Mouse (Mus musculus): Measurements from ENCODE around the gene H2-DMb1. TPM values are rescaled to one million over a fixed set of nuclear protein-coding genes. Genes with fewer than 3 reads are reported as not detected.

Gene H2-DMb1
- total RNA-seq (2021), result under 1 TPM; 0.16 to 0.78 TPM
- long read RNA-seq, experiment 1, partial matches to known transcripts, result 0 of 1 reads
- long read RNA-seq, experiment 1, other reads (novel, unspliced or antisense), result 0 of 1 reads
- long read RNA-seq, experiment 2, partial matches to known transcripts, result 0 of 4 reads
- long read RNA-seq, experiment 2, other reads (novel, unspliced or antisense), result 1 of 4 reads

DNA sequence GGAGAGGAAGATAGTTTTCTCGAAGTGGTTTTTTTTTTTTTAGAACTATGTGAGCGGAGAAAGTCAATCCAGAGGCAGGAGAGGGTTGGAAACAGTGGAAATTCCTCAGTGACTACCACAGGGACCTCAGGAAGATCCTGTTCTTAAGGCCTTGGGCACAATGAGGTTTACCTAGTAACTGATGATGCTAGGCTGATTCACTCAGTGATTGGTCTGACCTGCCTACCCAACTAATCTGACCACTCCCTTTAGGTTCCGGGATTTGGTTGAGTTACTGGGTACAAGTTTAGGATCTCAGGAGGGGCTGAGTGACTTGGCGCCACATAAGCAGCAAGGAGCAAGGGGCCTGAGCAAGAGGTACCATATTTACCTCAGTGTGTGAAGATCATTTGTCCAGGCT is at the start of gene H2-DMb1:
Gene H2-DMb1, plus strand, starts transcription at position 150 of the 400 bp plus-strand sequence.
- peak; percentile 67 for DNase-seq (ENCODE audit: low spot score)

DNA sequence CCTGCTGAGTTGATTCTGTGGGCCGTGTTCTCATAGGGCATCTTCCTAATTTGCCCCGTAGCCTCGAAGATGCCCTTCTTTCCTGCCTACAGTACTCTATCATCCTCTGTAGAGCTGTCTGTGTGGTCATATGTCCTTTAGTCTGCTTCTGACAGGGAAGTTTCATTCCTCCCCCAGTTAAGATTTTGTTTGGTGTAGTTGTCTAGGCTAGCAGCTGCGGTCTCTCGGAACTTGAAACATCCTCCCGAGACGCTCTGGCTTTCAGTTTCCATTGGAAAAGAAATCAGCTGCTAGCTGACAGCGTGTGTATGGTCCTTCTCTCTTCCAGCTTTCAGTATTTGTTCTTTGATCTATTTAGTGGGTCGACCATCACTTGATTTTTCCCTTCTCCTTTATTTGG is 48.1 kb upstream of the H2-DMb1 start:
- no peak for DNase-seq (ENCODE audit: low spot score)

DNA sequence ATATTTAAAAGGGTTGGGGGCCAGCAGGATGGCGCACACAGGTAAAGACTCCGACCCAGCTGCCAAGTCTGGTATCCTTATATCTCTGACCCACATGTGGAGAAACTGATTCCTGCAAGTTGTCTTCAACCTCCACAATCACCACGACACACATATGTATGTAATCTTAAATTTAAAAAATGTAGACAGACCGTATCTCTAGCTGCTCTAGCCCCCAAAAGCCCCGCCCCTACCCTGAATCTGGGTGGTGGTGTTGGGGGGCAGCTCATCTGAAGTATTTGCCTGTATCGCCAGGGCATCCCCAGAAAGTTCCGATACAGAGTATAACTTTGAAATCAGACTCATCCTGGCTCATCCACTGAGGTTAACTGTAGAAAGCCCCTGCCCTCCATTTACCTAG is 46.3 kb upstream of the H2-DMb1 start:
- no peak for DNase-seq (ENCODE audit: low spot score)

DNA sequence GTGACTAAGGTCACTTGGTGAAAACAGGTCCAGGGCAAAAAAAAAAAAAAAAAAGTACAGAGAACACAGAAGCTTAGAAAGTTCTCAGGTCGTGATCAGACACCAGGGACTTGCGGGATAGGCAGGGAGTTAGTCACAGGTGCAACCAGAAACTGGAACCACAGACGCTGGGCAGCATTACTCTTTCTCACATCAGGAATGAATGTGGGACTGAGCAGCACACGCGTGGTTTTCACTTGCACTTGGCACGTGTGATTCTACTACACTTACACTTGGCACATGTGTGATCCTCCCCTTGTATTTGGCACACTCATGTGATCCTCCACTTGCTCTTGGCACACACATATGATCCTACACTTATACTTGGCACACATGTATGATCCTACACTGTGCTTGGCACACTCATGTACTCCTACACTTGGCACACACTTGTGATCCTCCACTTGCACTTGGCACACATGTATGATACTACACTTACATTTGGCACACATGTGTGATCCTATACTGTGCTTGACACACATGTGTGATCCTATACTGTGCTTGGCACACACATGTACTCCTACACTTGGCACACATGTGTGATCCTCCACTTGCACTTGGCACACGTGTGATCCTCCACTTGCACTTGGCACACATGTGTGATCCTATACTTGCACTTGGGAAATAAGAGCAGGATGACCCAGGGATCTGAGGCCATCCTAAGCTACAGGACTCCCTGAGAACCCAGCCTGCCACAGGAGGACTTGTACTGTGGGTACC is 45.6 kb upstream of the H2-DMb1 start:
- no peak for DNase-seq (ENCODE audit: low spot score)

DNA sequence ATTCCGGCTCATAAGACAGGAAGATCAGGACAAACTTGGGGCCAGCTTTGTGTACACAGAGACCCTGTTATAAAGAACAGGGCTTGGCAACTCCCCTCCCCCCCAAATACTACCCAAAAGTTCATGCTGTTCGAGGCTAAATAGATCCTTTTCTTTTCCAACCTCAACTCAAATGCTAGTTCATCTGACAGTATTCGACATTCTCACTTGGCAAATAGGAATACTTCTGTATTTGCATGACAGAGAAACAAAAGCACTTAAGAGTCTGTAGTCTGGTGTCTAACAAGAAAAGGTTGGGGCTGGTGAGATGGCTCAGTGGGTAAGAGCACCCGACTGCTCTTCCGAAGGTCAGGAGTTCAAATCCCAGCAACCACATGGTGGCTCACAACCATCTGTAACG is 44.4 kb upstream of the H2-DMb1 start:
- DNase-seq (ENCODE audit: low spot score), result no peak

DNA sequence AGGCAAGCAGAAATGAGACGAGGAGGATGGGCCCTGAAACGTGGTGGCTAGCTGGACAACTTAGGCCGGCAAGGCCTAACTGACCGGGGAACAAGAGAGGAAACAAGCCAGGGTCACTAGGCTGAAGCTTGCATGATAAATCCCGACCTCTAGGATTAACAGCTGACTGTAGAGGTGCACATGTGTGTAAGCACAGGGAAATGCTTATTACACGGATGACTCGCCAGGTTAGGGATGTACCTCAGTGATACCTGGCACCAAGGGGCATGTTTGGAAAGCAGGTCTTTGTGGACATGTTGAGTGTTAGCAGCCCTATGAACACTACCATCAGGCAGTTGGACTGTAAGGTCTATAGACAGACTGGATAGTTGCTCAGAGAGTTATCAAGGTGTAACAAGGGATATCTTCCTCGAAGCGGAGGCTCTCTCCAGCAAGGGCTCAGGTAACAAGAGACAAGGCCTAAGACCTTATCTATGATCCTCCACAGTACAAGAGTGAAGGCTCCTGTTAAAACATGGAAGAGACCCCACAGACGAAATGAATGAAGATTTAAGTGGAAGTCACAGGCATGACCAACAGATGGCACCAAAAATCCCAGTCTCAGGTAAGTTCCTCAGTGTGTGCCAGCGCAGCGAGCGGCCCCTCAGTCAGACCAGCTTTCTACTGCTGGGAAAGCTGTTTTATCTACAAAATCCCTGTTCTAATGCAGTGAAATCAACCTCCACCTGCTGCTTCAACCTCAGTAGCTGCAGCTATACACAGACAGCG is 43.6 kb upstream of the H2-DMb1 start:
- DNase-seq (ENCODE audit: low spot score), result no peak

DNA sequence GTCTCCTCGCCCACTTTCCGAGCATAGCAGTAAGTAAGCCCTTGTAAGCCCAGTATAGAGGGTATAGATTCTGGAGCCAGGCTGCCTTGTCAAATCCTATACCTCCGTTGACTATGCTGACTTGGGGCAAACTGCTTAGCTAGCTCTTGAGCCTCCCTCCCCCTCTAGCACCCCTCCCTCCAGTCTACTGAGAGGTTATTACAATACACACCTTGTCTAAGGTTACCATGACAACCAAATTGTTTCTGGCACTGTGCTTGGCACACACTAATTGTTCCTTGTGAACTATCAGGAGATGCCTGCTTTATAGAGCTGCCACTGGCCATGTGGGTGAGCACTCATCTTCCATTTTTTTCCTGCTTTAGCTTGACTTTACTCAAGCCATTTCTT is 43.1 kb upstream of the H2-DMb1 start:
- no peak for DNase-seq (ENCODE audit: low spot score)

DNA sequence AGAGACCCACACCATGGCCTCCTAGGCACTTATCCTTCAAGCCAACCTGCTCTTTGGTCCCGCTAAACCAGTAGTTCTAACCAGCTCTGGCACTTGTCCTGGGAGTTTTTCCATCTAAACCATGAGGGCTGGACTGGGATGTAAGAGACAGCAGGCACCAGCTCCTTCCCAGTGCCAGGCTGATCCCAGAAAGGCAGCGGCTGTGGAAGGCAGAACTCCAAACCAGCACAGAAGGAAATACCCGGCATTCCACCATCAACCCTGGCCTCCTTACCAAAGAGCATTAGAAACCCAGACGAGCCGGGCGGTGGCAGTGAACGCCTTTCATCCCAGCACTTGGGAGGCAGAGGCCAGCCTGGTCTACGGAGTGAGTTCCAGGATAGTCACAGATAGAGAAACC is 42.6 kb upstream of the H2-DMb1 start:
- no peak for DNase-seq (ENCODE audit: low spot score)

DNA sequence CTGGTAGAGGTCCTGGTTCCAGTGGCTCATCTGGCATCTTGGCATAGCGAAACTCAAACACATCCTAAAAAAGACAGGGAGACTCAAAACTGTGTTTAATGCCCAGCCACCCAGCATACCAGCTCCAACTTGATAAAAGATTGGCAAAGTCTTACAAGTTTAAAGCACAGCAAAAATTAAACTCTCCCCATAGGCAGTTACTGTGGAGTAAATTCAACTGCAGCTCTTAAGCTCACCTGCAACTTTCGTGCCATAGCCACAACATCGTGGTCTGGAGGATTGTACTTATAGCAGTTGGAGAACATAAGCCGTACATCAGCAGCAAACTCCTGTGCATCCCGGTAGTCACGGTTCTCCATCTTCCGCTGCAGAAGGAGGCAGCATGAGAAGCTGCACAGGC is 38.8 kb upstream of the H2-DMb1 start:
- no peak for DNase-seq (ENCODE audit: low spot score)

DNA sequence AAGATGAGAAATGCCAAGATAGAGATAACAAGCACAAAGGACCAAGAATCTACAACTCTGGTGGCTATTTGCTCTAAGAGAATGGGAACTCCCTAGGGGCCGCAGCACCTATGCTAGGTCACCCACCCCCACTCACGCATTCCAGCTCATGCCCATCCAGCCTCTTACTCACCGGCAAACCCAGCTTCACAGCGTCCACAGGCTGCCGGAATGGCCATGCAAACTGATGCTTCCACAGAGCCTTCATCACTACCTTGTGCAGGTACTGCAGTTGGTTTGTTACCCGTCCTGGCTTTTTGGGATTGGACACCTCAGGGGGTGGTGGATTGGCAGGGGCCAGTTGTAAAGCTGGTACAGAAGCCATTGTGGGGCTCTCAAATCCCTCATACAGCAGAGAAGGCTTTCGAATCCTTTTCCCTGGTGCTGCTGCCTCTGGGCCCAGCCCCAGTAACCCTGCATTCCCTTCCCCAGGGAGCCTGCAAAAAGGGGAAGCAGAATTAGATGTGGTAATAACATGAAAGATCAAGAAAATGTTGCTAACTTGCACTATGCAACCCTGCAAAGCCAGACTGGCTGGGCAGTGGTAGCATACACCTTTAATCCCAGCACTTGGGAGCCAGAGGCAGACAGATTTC is 36.0 kb upstream of the H2-DMb1 start:
- DNase-seq (ENCODE audit: low spot score), result no peak

DNA sequence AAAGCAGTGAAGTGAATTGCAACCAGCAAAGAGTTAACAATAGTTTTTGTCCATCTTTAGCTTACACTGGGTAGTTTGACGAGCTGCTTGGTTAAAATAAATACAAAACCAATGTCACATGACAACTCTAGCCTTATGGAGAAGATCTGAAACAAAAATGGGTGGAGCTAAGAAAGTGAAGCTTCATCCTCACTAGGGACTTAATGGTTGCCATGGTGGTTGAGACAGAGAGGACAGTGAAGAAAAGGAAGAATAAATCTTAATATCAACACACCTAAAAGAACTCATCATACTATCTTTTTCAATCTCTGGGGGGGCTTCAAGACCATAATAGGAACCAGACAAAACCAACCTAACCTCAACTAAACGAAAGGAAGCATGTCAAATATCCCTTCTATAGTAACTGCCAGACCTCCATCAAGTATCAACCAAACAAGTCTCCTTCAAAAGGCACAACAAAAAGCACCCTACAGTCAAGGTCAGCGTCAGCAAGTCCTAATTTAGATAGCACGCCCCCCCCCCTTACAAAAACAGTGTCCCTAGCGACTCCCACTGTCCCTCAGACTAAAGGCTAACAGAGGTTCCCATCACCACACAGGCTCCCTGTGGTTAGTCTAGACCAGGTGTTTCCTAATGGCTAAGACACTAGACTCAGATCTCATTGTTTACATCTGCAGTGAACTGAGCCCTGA is 35.3 kb upstream of the H2-DMb1 start:
- DNase-seq (ENCODE audit: low spot score), result no peak

DNA sequence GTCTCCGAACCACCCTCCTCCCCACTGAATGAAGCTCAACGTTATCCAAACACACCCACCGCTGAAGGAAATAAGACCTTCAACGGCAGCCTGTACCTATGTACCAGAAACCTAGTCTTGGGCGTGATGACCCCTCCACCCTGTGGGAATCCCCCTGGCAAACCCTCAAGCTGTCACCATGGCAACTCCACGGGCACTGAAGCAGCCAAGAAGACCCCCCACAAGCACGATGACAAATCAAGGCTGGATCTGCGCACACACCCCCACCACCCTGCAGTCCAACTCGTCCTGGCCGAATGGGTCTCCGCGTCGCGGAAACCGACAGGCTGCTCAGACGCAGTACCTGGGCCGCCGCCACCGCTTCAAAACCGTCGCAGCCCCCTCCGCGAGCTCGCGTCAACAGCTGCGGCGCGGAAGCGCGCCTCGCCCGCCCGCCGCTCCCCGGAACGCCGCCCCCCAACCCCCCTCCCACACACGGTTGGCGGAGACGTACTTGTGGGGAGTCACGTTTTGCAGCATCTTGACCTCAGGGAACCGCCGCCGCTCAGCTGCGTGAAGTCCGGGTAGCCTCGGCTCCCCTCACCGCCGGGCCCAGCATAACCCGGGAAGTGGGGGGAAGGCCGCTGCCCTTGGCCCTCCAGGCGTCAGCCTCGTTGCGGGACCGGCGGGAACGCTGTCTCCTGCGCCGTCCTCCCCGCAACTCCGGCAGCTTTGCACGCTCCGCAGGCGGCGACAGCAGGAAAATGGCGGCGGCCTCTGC is 34.6 kb upstream of the H2-DMb1 start:
- DNase-seq (ENCODE audit: low spot score), result peak; percentile 47

DNA sequence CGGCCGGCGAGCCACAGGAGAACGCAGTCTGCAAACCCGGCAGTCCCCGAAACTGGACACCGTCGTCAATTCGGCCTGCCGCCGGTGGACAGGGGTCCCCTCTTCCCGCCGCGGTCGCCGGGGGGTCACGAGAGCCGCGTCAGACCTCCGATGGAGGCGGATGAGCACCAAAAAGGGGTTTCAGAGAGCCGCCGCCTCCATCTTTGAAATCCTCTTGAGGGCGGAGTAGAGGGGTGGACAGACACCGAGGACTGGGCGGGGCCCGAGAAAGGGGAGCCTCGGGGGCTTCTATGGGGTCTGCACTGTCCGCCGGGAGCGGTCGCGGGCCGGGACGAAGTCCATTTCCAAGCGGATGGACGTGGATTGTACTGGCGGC is 34.0 kb upstream of the H2-DMb1 start:
- no peak for DNase-seq (ENCODE audit: low spot score)

DNA sequence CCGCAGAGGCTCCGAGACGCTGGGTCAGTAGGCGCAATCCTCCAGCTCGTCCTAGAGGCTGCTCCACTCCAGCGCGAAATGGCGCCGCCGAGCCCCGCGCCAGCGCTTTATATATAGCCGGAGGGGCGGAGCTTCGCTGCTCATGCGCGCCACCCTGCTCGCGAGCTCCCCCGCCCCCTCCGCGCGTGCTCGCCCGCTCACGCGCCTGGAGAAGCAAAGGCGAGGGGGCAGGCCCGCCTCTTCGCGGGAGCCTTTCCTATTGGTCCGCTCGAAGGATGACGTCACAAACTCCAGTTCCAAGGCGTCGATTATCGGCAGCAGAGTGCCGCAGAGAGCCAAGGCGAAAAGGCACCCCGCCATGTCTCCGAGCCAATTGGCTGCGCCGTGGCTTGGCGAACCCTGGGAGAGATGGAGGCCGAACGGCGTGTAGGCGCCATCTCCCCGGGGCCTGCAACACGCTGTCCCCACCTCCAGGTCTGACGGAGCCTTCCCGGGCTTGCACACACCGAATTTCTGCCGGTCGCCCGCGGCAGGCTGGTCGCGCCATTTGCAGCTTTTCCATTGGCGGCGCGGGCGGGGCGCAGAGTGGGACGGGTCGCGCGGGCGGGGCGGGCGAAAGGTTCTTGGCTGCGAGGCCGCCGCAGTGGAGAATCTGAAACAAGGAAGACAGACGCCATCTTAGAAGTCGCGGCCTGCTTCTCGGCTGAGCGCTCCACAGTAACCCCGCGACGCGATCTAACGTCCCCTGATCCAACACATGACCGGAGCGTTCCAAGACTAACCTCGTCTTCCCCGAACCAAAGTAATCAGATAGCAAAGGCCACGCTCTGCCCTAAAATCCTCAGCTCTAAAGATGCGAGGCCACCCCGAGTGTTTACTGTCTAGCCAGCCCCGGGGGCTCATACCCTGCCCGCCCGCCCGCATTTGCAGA is 33.4 kb upstream of the H2-DMb1 start, which contains the start of gene H2-DMa:
Gene H2-DMa, plus strand, starts transcription at position 293 of the 931 bp plus-strand sequence.
- DNase-seq (ENCODE audit: low spot score), result peak; percentile 100

DNA sequence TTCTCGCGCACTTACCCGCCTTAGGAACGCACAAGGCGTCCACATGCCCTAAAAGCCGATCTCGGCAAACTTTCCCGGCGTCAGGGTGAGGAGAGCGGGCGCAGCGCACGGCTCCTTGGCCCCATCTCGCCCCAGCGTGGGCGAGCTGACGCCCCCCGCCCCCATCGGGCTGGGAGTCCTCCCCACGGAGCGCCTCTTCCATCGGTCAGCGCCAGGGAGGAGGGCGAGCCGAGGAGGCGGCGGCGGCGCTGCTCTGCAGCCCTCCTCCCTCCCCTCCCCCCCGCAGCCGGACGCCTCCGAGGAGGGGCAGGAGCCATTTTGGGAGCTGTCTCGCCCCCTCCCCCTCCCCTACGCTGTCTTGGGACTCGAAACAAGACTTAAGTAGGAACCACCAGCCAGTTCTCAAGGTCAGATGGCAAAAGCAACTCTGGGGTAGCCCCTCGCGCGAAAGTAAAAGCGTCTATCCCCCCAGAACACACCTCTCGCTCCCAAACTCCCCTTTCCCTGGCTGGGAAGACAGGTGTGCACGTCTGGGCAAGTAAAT is 32.6 kb upstream of the H2-DMb1 start:
- DNase-seq (ENCODE audit: low spot score), result peak; percentile 91

DNA sequence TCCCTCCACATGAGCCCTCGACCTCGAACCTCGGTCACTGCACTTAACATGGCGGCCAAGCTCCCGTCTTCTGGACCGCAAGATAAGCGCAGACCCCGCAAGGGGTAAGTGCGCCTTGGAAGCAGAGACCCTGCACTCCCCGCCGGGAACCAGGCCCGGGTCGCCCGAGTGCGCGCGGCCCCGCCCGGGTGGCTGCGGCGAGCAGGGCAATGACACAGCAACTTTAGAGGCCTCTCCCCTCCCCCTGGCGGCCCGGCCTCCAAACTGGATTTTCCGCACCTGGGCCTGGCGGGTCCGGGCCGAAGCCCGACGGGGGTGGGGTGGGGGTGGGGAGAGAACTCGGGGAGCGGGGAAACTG is 32.1 kb upstream of the H2-DMb1 start:
- peak; percentile 90 for DNase-seq (ENCODE audit: low spot score)

DNA sequence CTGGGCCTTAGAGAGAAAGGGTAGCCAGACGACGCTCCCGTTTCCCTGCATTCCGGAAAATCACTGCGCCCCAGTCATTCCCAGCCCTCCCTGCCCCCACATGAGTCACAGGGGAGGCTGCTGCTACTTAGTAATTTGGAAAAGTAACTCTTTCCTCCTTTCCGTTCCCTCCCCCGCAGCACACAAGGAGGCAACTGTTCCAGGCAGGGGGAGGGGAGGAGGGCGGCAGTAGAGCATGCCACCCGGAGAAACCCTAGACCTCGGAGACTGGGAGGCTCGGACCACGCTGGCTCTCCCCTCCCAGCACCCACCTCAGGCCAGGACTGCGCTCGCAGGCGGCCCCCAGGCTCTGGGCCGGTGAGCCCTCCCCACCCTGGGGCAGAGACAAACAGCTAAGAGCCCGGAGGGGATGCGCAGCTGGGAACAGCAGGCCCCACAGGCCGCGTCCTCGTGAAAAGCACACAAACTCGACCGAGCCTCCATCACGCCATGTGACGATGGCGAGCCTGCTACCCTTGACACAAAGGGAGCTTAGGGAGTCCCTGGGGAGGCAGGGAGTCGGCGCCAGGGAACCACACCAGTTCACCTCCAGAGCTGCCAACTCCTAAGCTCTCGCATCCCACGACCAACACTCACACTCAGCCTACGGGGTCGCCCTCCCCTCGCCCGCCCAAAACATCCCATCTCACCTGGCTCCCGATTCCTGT is 31.5 kb upstream of the H2-DMb1 start:
- DNase-seq (ENCODE audit: low spot score), result peak; percentile 94

DNA sequence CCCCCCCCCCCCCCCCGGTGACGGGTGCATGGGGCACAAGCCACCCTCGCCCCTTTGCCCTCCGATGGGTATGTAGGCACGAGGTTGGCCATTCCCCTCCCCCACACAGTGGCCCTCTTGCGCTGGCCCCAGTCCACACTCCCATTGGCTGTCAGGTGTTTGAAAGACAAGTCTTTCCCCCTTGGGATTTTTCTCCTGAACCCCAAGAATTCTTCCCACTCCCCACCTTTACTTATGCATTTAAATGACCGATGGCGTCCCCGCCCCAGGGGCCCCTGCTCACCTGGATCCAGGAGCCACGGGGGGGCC is 31.0 kb upstream of the H2-DMb1 start:
- DNase-seq (ENCODE audit: low spot score), result peak; percentile 72

All from gastrocnemius, adult 18-20 months (tissue).